Mouse (Mus musculus) embryonic stem cell, embryonic (primary cell): Measurements from ENCODE around the gene Fgr.

Experiments
- CTCF ChIA-PET, 4 experiments: fragments of 300-600 bp in 2 of 4; fragments of 350-600 bp in 2 of 4; sonication (Branson Sonifier 250); formaldehyde crosslinking; loops; one replicate each; lab custom pipeline; 2022; ENCODE audit warnings: inconsistent platforms in 2 of 4; lab: Charles Lee
- POLR2A ChIA-PET, 4 experiments: fragments of 300-600 bp in 2 of 4; fragments of 350-600 bp in 2 of 4; sonication (Branson Sonifier 250); formaldehyde crosslinking; loops; one replicate each; lab custom pipeline; 2022; ENCODE audit warnings: antibody characterized with exemption in 4 of 4, inconsistent platforms in 1 of 4; lab: Charles Lee

Fgr gene

DNA sequence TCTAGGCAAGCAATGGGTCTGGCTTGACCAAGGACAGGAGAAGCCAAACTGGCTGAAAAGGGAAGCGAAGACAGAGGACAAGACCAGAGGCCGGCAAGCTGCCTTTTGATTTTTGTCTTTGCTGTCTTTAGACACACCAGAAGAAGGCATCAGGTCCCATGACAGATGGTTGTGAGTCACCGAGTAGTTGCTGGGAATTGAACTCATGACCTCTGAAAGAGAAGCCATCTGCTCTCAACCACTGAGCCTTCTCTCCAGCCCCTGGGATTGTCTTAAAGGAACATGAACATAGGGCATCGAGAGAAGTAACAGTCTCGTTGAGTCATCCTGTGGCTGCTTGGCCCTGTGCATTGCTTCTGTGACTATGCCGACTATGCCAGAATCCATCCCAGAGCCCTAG is 2.3 kb upstream of the Fgr start:
- ChIA-PET CTCF (interaction anchor here in 1 of 4 experiments (1.3 kb wide), 1 partner anchor 26 kb away, joined by 5 read pairs; no protein-coding TSS in a partner anchor), POLR2A (interaction anchor here in 3 of 4 experiments (0.9 to 1.9 kb wide), 8 partner anchors 9 to 13 kb away, joined by 3 to 9 read pairs (median 3); no protein-coding TSS in a partner anchor)

DNA sequence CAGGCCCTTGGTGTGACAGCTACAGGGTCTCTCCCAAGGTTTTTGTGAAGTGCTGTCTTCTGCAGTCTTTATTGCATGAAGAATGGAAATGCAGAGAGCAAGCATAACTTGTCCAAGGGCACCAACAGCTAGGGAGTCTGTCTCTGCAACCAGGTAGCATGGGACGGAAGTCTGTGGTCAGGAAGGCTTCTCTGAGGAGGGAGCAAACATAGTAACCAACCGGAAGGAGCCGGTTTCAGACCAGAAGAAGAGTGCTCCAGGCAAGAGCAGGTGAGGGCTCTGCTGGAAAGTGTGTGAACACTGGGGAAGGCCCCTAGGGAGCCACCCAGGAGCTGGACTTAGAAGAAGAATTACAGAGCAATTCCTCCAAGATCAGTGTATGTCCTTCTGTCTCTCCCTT is 1.8 kb upstream of the Fgr start:
- CTCF ChIA-PET, result interaction anchor here in 1 of 4 experiments (1.3 kb wide), 1 partner anchor 26 kb away, joined by 5 read pairs; no protein-coding TSS in a partner anchor
- POLR2A ChIA-PET, result interaction anchor here in 1 of 4 experiments (1.3 to 1.9 kb wide), 4 partner anchors 10 to 16 kb away, joined by 4 to 9 read pairs (median 4); no protein-coding TSS in a partner anchor

DNA sequence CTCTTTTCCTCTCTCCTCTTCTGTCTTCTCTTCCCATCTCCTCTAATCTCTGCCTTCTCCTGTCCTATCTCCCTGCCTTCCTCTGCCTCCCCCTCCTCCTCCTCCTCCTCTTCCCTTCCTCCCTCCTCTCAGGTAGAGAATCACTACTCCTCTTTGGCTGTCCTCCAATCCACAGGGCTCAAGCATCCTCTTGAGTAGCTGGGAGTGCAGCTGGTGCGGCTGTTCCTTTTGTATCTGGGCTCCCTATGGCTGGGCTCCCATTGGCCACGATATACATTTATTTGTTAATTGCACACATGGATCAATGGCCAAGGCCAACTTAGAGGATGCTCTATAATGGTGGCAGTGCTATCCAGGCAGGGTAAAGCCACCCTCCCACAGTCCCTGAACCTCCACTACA is 1.3 kb upstream of the Fgr start:
- ChIA-PET POLR2A (interaction anchor here (0.5 to 3.9 kb wide), 9 partner anchors 10 to 21 kb away, joined by 3 to 20 read pairs (median 4); no protein-coding TSS in a partner anchor), CTCF (interaction anchor here in 1 of 4 experiments (1.3 kb wide), 1 partner anchor 27 kb away, joined by 5 read pairs; no protein-coding TSS in a partner anchor)

DNA sequence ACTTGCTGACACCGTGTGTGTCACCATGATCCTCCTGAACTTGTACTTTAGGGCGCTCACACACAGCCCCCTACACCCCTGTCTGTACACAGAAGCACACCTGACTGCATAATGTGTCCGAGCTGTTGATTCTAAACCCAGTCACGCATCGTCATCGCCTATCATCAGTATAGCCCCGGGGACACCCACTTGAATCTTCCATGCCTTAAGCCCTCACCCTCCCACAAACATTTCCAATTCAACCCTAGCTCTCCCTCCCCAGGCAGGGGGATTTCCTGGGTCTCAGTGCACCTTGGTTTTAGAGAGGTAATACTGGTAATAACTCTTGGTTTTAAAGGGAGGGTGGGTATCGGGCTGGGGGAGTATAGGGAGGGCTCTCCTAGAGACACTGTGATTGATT is 709 bp upstream of the Fgr start:
- POLR2A ChIA-PET, result interaction anchor here (0.5 to 3.9 kb wide), 13 partner anchors 10 to 788 kb away, joined by 3 to 20 read pairs (median 4); partner anchors contain the start of gene Ppp1r8 (in 1 of the 4)

DNA sequence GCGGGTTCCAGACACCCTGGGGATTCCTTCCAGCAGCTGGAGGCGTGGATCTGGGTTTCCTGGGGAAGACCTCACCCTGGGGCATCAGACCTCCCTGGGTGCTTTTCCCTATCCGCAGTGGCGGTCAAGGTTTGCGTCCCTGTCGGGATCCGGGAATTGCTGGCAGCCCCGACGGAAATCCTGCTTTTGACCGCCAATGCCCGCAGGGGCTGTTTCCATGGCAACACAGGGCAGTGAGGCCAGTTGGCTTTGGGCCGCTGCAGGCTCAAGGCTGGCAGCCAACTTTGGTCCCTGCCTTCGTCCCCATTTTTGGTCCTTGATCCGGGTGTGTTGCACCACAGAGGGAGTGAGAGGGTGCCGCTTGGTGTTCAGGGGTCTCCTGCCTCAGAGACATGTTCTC is 1.0 kb downstream of the Fgr start:
- CTCF ChIA-PET, result interaction anchor here in 2 of 4 experiments (1.0 to 1.5 kb wide), 4 partner anchors 29 to 318 kb away, joined by 3 to 7 read pairs (median 4); no protein-coding TSS in a partner anchor
- POLR2A ChIA-PET, result interaction anchor here (0.5 to 3.9 kb wide), 17 partner anchors 8 to 198 kb away, joined by 3 to 20 read pairs (median 4); no protein-coding TSS in a partner anchor

More for the DNA sequence above, 709 bp upstream of the Fgr start:
- CTCF ChIA-PET, result interaction anchor here in 3 of 4 experiments (0.6 to 1.4 kb wide), 3 partner anchors 27 to 374 kb away, joined by 4 to 7 read pairs (median 5); no protein-coding TSS in a partner anchor

DNA sequence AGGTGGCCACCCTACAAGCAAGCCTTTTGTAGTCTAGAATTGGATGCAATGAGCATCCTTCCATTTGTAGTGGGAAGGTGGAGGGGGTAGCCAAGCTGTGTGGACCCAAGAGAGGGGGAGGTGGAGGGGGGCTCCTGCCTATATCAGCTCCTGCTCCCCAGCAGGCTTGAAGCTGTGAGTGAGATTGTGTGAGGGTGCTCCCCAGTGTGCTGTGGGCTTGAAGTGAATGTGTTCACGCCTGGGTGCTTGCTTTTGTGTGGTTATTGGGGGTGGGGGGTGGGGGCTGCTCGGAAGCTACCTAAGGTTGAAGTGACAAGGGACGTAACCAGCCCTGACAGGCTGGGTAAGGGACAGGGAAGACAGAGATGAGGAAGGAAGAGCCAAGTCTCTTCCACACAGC is 1.9 kb downstream of the Fgr start:
- ChIA-PET POLR2A (interaction anchor here (0.6 to 3.9 kb wide), 12 partner anchors 7 to 465 kb away, joined by 3 to 20 read pairs (median 4); no protein-coding TSS in a partner anchor), CTCF (interaction anchor here in 1 of 4 experiments (1.3 kb wide), 1 partner anchor 29 kb away, joined by 5 read pairs; no protein-coding TSS in a partner anchor)

DNA sequence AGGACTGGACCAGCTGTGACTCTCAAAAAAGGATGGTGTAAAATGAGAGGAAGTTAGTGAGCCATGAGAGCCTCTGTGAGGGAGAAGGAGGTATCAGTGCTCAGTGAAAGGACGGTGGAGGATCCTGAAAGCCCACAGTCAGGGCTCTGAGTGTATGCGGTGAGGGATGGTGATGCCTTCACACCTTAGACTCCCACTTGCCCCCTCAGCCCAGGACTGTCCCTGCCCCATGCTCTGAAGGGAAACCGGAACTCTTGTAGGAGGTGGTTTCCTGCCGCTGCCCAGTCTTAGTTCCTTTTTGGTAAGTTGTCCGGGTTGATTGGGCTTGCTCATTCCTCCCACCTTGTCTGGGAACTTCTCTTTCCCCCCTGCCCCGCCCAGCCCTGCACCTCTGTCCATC is 2.8 kb downstream of the Fgr start:
- CTCF ChIA-PET, result interaction anchor here in 1 of 4 experiments (0.6 kb wide), 1 partner anchor 12 kb away, joined by 4 read pairs; no protein-coding TSS in a partner anchor
- POLR2A ChIA-PET, result interaction anchor here in 2 of 4 experiments (1.6 to 3.9 kb wide), 2 partner anchors 8 to 31 kb away, joined by 4 to 20 read pairs; no protein-coding TSS in a partner anchor

DNA sequence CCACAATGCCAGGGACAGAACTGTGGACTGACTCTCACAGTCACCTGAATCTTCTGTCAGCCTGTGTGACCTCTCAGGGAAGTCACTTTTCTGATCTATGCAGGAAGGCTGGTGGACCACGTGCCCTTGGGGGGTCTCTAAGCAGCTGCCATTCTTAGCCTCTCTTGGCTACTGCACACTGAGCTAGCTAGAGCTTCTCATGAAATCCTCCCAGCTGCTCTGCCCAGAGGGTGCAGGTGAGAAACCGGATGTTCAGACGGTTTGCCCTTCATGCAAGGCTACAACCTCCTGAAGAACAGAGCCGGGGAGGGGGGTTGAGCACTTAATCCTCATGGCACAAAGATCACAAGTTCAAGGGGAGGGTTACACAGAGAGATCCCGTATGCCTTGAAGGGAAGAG is 3.7 kb downstream of the Fgr start:
- CTCF ChIA-PET, result interaction anchor here in 1 of 4 experiments (1.1 kb wide), 1 partner anchor 32 kb away, joined by 4 read pairs; no protein-coding TSS in a partner anchor
- POLR2A ChIA-PET, result interaction anchor here in 2 of 4 experiments (0.6 to 1.5 kb wide), 5 partner anchors 9 to 154 kb away, joined by 3 to 5 read pairs (median 3); no protein-coding TSS in a partner anchor

DNA sequence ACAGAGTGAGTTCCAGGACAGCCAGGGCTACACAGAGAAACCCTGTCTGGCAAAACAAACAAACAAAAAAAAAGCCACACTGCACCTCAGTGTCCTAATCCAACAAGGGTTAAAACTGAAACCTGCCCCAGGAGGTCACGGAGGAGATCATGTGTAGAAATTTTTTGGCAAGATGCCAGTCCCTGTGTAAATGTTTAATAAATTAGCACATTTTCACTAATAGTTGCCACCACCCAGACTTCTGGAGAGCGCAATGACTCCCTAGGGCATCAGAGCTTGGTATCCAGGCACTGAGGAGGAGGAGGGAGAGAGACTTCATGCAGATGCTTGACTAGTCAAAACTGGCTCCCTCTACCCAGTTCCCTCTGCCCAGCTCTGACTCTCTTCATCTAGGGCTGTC is 5.3 kb downstream of the Fgr start:
- ChIA-PET CTCF (interaction anchor here in 2 of 4 experiments (0.7 to 1.0 kb wide), 2 partner anchors 13 to 21 kb away, joined by 3 to 5 read pairs; no protein-coding TSS in a partner anchor), POLR2A (interaction anchor here in 3 of 4 experiments (0.6 to 1.7 kb wide), 9 partner anchors 11 to 754 kb away, joined by 3 to 6 read pairs (median 3); partner anchors contain the start of gene Wdtc1 (in 1 of the 3))

DNA sequence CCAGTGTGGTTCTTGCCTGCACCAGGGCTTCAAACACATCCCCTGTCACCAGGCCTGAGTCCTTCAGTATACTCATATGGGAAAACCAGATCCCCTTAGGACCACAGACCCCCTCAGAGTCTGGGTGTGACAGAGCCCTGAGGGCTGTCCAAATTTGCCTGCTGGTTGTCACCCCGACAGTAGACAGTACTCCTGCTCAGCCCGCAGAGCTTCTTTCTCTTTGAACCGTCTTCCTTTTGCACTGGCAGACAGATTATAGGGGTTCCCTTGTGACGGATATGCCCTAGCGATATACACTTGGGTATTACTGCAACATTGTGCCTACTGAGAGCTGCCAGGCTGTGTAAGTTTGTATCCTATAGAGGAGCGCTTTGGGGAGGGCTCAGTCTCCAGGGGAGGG is 7.7 kb downstream of the Fgr start:
- POLR2A ChIA-PET, result interaction anchor here in 3 of 4 experiments (0.9 to 5.8 kb wide), 20 partner anchors 8 to 372 kb away, joined by 3 to 42 read pairs (median 4); partner anchors contain the start of genes Fam76a (in 1 of the 3), Fgr (in 1 of the 3) and Wdtc1 (in 1 of the 3)
- CTCF ChIA-PET, result interaction anchor here in 3 of 4 experiments (0.6 to 1.2 kb wide), 5 partner anchors 10 to 36 kb away, joined by 3 to 16 read pairs (median 3); no protein-coding TSS in a partner anchor

DNA sequence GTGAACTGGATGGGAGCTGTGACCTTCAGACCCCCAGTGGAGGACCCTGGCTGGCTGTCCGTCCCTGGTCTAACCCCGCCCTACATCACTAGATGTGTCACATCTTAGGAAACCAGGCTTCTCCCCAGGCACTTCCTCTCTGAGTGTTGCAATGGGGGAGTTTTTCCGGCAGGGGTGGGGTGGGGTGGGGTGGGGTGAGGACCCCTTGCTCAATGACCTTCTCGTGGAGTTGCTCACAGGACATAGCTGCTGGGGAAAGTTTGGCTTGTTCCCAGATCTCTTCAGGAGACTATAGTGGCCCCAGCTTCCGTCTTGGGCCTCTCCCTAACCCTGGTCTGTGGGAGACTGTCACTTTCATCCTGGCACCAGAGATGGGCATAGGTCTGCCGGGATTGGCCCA is 9.1 kb downstream of the Fgr start:
- ChIA-PET CTCF (interaction anchor here in 3 of 4 experiments (0.6 to 3.6 kb wide), 8 partner anchors 10 to 218 kb away, joined by 3 to 16 read pairs (median 6); no protein-coding TSS in a partner anchor), POLR2A (interaction anchor here (0.5 to 5.8 kb wide), 28 partner anchors 8 to 672 kb away, joined by 3 to 42 read pairs (median 5); partner anchors contain the start of genes Fgr (in 2 of the 4) and Stx12 (in 1 of the 4))

DNA sequence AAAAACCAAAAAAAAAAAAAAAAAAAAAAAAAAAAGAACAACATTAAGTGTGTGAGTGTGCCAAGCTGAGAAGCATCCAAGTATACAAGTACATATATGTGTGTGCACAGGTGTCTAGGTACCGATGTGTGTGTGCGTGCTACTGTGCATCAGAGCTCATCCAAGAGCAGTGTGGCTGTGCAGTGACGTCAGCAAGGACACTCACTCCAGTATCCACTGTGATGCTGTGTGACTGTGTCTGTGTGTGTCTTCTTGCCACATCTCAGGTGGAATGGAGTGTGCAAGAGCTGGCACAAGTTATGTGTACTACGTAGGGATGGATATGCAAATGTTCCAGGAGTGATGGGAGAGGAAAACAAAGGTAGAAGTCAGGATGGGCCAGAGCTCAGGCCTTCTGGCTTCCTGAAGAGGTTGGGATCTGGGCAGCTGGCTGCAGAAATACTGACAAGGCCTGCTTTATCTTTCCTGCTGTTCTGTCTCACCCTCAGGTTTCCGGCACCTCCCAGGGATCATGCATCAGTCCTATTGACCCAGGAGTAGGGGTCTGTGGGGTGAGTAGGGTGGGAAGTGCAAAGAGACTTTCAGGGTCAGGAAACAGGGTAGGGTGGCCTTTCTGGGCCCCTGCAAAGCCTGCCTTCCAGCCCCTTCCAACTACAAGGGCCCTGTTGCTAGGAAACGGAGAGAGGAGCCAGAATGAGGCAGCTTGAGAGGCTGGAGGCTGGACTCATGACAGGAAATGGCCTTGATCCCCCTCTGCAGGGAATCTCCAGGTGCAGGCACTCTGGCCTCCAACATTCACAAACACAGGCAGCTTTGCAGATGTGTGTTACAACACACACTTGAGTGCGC is 10.0 kb downstream of the Fgr start:
- POLR2A ChIA-PET, result interaction anchor here (0.5 to 5.8 kb wide), 39 partner anchors 8 to 1299 kb away, joined by 3 to 42 read pairs (median 4); partner anchors contain the start of genes Fgr (in 2 of the 4), Stx12 (in 1 of the 4) and Wdtc1 (in 1 of the 4)
- CTCF ChIA-PET, result interaction anchor here (0.5 to 3.6 kb wide), 17 partner anchors 9 to 466 kb away, joined by 3 to 16 read pairs (median 3); partner anchors contain the start of gene Fgr (in 1 of the 4)

DNA sequence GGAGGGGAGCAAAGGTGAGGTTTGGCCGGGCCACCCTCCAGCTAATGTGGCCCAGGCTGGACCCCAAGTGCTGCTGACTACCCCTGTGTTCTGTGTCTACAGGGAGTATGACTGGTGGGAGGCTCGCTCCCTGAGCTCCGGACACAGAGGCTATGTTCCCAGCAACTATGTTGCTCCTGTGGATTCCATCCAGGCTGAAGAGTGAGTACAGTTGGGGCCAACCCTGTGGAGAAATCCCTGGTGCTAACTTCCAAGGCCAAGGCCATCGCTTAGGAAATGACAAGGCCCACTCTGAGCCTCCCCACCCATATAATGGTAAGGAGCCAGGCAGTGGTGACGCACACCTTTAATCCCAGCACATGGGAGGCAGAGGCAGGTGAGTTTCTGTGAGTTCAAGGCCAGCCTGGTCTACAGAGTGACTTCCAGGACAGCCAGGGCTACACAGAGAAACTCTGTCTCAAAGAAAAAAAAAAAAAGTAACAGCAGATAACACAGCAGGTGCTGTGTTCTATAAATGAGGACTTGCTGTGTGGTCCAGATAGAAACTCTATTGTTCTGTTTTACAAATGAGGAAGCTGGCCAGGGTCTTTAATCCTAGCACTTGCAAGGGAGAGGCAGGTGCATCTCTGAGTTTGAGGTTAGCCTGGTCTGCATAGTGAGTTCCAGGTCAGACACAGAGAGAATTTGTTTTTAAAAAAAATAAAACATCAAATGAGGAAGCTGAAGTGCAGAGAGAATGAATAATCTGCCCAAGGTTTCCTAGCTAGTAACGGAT is 14.9 kb downstream of the Fgr start:
- CTCF ChIA-PET, result interaction anchor here (0.6 to 3.5 kb wide), 13 partner anchors 12 to 352 kb away, joined by 3 to 24 read pairs (median 3); no protein-coding TSS in a partner anchor

DNA sequence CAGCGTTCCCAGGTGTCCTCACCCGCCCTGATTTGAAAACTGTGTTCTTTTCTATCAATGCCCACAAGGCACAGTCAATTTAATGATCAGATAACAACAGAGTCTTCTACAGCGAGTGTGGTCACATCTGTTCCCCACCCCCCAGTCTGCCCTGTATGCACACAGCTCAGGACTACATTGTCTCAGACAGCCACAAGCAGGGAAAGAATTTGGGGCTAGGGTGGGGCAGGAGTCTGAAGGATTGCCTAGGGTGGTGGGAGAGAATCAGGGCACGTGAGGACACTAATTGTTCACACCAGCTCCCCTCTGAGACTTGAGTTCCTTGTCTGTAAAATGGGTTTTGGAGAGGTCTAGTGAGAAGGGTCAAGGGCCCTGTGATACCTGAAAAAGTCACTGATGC is 19.7 kb downstream of the Fgr start:
- ChIA-PET CTCF (interaction anchor here in 3 of 4 experiments (0.6 to 2.2 kb wide), 10 partner anchors 10 to 414 kb away, joined by 3 to 15 read pairs (median 4); no protein-coding TSS in a partner anchor), POLR2A (interaction anchor here (0.5 to 4.3 kb wide), 44 partner anchors 7 to 1074 kb away, joined by 3 to 42 read pairs (median 4); partner anchors contain the start of genes Fgr (in 2 of the 4), Ahdc1 (in 1 of the 4) and Wdtc1 (in 1 of the 4))

More for the DNA sequence above, 14.9 kb downstream of the Fgr start:
- POLR2A ChIA-PET, result interaction anchor here in 3 of 4 experiments (0.5 to 2.4 kb wide), 17 partner anchors 10 to 556 kb away, joined by 3 to 10 read pairs (median 3); partner anchors contain the start of gene Wdtc1 (in 1 of the 3)

DNA sequence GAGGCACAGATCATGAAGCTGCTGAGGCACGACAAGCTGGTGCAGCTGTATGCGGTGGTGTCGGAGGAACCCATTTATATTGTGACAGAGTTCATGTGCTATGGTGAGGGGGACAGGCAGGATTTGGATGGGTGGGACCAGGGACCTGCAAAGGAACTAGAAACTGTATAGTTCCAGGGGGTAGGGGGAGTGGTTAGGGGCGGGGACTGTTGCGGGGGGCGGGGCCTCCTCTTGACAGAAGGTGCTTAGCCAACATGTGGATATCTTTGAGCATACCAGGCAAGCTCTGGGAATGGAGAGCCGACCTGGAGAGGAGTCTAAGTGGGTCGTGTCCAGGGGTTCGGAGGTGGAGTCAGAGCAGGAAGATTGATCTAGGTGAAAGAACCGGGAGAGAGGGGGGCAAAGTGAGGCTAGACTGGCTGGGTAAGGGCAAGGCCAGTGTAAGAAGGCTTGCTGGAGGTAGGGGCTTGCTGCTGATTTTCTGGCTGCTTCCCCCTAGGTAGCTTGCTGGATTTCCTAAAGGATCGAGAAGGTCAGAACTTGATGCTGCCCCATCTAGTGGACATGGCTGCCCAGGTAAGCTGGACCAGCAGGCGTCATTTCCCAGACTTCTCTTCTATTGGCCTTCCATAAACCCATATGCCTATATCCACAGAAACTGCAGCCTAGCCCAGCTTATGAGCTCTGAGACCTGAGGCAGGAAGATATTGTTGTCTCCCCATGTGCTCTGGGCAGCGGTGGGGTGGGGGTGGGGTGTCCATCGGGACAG is 23.8 kb downstream of the Fgr start:
- CTCF ChIA-PET, result interaction anchor here in 3 of 4 experiments (0.6 to 2.0 kb wide), 5 partner anchors 8 to 199 kb away, joined by 3 to 8 read pairs (median 3); no protein-coding TSS in a partner anchor
- POLR2A ChIA-PET, result interaction anchor here in 3 of 4 experiments (0.6 to 2.4 kb wide), 9 partner anchors 8 to 202 kb away, joined by 3 to 9 read pairs (median 3); partner anchors contain the start of genes Fgr (in 1 of the 3) and Themis2 (in 1 of the 3)
